Mouse (Mus musculus) limb, embryonic 15.5 days (tissue): Measurements from ENCODE around the gene Gm43552. TPM values are rescaled to one million over a fixed set of nuclear protein-coding genes. Genes with fewer than 3 reads are reported as not detected.

Experiments
- ATAC-seq: fragments of 200-750 bp; cut with Nextera tagmentation; 2 replicates; pipeline ENCODE4 v1.8.0; 2017; ENCODE audit warnings: low read depth, moderate TSS enrichment; ENCODE audit not compliant: insufficient number of reproducible peaks, low FRiP score, low TSS enrichment
- H3K27ac ChIP-seq: fragments of 300-500 bp; sonication (generic); 2 replicates; pipeline ENCODE4 v1.5.1; 2015; ENCODE audit warnings: moderate library complexity, mild to moderate bottlenecking, inconsistent platforms
- H3K27me3 ChIP-seq: fragments of 300-500 bp; sonication (generic); 2 replicates; pipeline ENCODE4 v1.6.1; 2015; ENCODE audit warnings: inconsistent platforms
- H3K36me3 ChIP-seq: fragments of 300-500 bp; sonication (generic); 2 replicates; pipeline ENCODE4 v1.6.1; 2015; ENCODE audit warnings: inconsistent platforms
- H3K4me1 ChIP-seq: fragments of 300-500 bp; sonication (generic); 2 replicates; pipeline ENCODE4 v1.6.1; 2015; ENCODE audit warnings: inconsistent platforms
- H3K4me2 ChIP-seq: fragments of 300-500 bp; sonication (generic); 2 replicates; pipeline ENCODE4 v1.6.1; 2015; ENCODE audit warnings: mild to moderate bottlenecking, inconsistent platforms
- H3K4me3 ChIP-seq: fragments of 300-500 bp; sonication (generic); 2 replicates; pipeline ENCODE4 v1.5.1; 2015; ENCODE audit warnings: mild to moderate bottlenecking, inconsistent platforms
- H3K9ac ChIP-seq: fragments of 300-500 bp; sonication (generic); 2 replicates; pipeline ENCODE4 v1.6.1; 2015; ENCODE audit warnings: inconsistent platforms
- H3K9me3 ChIP-seq: fragments of 300-500 bp; sonication (generic); 2 replicates; pipeline ENCODE4 v1.6.1; 2016; ENCODE audit warnings: inconsistent platforms
- WGBS: fragments of 180-500 bp; shearing (Covaris S2); methylation state at CpG from one replicate; pipeline ENCODE4 v1.1.7; 2015; 5-methylcytosine and 5-hydroxymethylcytosine counted together
- polyA plus RNA-seq: library from polyadenylated mRNA; unstranded; fragments of >200 nt; fragmentation: Nextera tagmentation; extraction: Ambion mirVana; gene quantifications from 2 replicates; pipeline ENCODE4 v1.2.1, GENCODE M21; 2015

Gene Gm43552
- polyA plus RNA-seq, 1 experiment from 2014 or later: not detected

- ATAC-seq: no peak
- Histone ChIP-seq H3K9ac (no peak overlapping the region), H3K4me3 (no peak overlapping the region), H3K36me3 (peaks cover 20% of the 10 kb centered on the region; the same call in 1 of the 2 replicates), H3K4me2 (no peak overlapping the region), H3K9me3 (no peaks in the 10 kb centered on the region), H3K27me3 (no peaks in the 10 kb centered on the region), H3K27ac (no peak overlapping the region), H3K4me1 (peaks cover 25% of the 10 kb centered on the region)
- whole genome bisulfite sequencing: 90% methylated on average over 3 of the region's 3 CpGs
Measured at GRCm38 (mm10) chr5:65459454-65459853, 33.2 kb downstream of the Gm43552 start.

- peaks cover 25% of the 10 kb centered on the region for H3K4me1 ChIP-seq
- 62% methylated on average over 5 of the region's 5 CpGs for WGBS
- H3K4me3 ChIP-seq: no peak overlapping the region
- H3K9me3 ChIP-seq: no peaks in the 10 kb centered on the region
- no peak for ATAC-seq
- no peaks in the 10 kb centered on the region for H3K27me3 ChIP-seq
- no peak overlapping the region for H3K4me2 ChIP-seq
- H3K9ac ChIP-seq: no peak overlapping the region
- peak overlapping the region; percentile 82 for H3K27ac ChIP-seq
- H3K36me3 ChIP-seq: peaks cover 26% of the 10 kb centered on the region
Measured at GRCm38 (mm10) chr5:65457846-65458245, 34.8 kb downstream of the Gm43552 start.

GRCm38 (mm10) chr5:65457086-65457827 lies 35.4 kb downstream of the Gm43552 start:
- Histone ChIP-seq H3K36me3 (peaks cover 29% of the 10 kb centered on the region), H3K9me3 (no peaks in the 10 kb centered on the region), H3K4me1 (peaks cover 25% of the 10 kb centered on the region), H3K27ac (peak overlapping the region; percentile 82), H3K27me3 (no peaks in the 10 kb centered on the region), H3K4me2 (no peak overlapping the region), H3K4me3 (no peak overlapping the region), H3K9ac (no peak overlapping the region)
- peak; percentile 82 for ATAC-seq
- WGBS: 33% methylated on average over 7 of the region's 7 CpGs

GRCm38 (mm10) chr5:65454771-65455170 lies 37.9 kb downstream of the Gm43552 start:
- no peak overlapping the region for H3K4me2 ChIP-seq
- no peak overlapping the region for H3K4me3 ChIP-seq
- peaks cover 25% of the 10 kb centered on the region for H3K4me1 ChIP-seq
- peaks cover 33% of the 10 kb centered on the region for H3K36me3 ChIP-seq
- no peak overlapping the region for H3K27ac ChIP-seq
- H3K9me3 ChIP-seq: no peaks in the 10 kb centered on the region
- H3K9ac ChIP-seq: no peak overlapping the region
- no peaks in the 10 kb centered on the region for H3K27me3 ChIP-seq
- ATAC-seq: no peak
- WGBS: 59% methylated on average over 5 of the region's 5 CpGs

GRCm38 (mm10) chr5:65448941-65449340 lies 43.7 kb downstream of the Gm43552 start:
- Histone ChIP-seq H3K36me3 (peaks cover 34% of the 10 kb centered on the region), H3K27me3 (no peaks in the 10 kb centered on the region), H3K4me3 (no peak overlapping the region), H3K9me3 (no peaks in the 10 kb centered on the region), H3K27ac (no peak overlapping the region), H3K4me2 (no peak overlapping the region), H3K9ac (no peak overlapping the region), H3K4me1 (no peaks in the 10 kb centered on the region)
- 77% methylated on average over 4 of the region's 4 CpGs for WGBS
- no peak for ATAC-seq

- no peak for ATAC-seq
- no peaks in the 10 kb centered on the region for H3K27me3 ChIP-seq
- no peak overlapping the region for H3K9ac ChIP-seq
- H3K36me3 ChIP-seq: peaks cover 29% of the 10 kb centered on the region
- H3K4me2 ChIP-seq: no peak overlapping the region
- H3K9me3 ChIP-seq: no peaks in the 10 kb centered on the region
- no peaks in the 10 kb centered on the region for H3K4me1 ChIP-seq
- no peak overlapping the region for H3K27ac ChIP-seq
- H3K4me3 ChIP-seq: no peak overlapping the region
- 62% methylated on average over 2 of the region's 2 CpGs for WGBS
Measured at GRCm38 (mm10) chr5:65447826-65448225, 44.8 kb downstream of the Gm43552 start.

GRCm38 (mm10) chr5:65446756-65447155 lies 45.9 kb downstream of the Gm43552 start:
- Histone ChIP-seq H3K9me3 (no peaks in the 10 kb centered on the region), H3K36me3 (peaks cover 31% of the 10 kb centered on the region), H3K4me3 (no peak overlapping the region), H3K27me3 (no peaks in the 10 kb centered on the region), H3K27ac (no peak overlapping the region), H3K9ac (no peak overlapping the region), H3K4me2 (no peak overlapping the region), H3K4me1 (no peaks in the 10 kb centered on the region)
- no peak for ATAC-seq
- 83% methylated on average over 2 of the region's 2 CpGs for WGBS

GRCm38 (mm10) chr5:65444981-65445380 lies 47.7 kb downstream of the Gm43552 start:
- H3K4me1 ChIP-seq: no peaks in the 10 kb centered on the region
- no peak for ATAC-seq

GRCm38 (mm10) chr5:65438041-65438440 lies 54.6 kb downstream of the Gm43552 start:
- H3K9ac ChIP-seq: no peak overlapping the region
- peaks cover 14% of the 10 kb centered on the region; the same call in 1 of the 2 replicates for H3K4me1 ChIP-seq
- H3K27ac ChIP-seq: no peak overlapping the region
- ATAC-seq: no peak
- no peak overlapping the region for H3K4me2 ChIP-seq
- H3K27me3 ChIP-seq: no peaks in the 10 kb centered on the region
- H3K4me3 ChIP-seq: no peak overlapping the region
- no peaks in the 10 kb centered on the region for H3K9me3 ChIP-seq
- 0 out of 2 replicates have a peak, but pooled peaks cover 4% of the 10 kb centered on the region for H3K36me3 ChIP-seq

More at GRCm38 (mm10) chr5:65444981-65445380, 47.7 kb downstream of the Gm43552 start:
- H3K27ac ChIP-seq: no peak overlapping the region
- H3K9me3 ChIP-seq: no peaks in the 10 kb centered on the region
- 53% methylated on average over 3 of the region's 6 CpGs for WGBS
- no peak overlapping the region for H3K4me2 ChIP-seq
- no peak overlapping the region for H3K9ac ChIP-seq
- peaks cover 21% of the 10 kb centered on the region for H3K36me3 ChIP-seq
- H3K27me3 ChIP-seq: no peaks in the 10 kb centered on the region
- no peak overlapping the region for H3K4me3 ChIP-seq

GRCm38 (mm10) chr5:65435806-65436561 lies 56.6 kb downstream of the Gm43552 start, which contains the start of gene Ugdh:
Ugdh (minus strand) TSS chr5:65435949.
- Histone ChIP-seq H3K36me3 (no peaks in the 10 kb centered on the region), H3K4me2 (peak within 1 kb of the TSS; percentile 75), H3K9me3 (no peaks in the 10 kb centered on the region), H3K27me3 (no peaks in the 10 kb centered on the region), H3K4me1 (peaks cover 16% of the 10 kb centered on the region; the same call in 1 of the 2 replicates), H3K4me3 (peak within 1 kb of the TSS; percentile 81), H3K27ac (peak within 1 kb of the TSS; percentile 98), H3K9ac (peak within 1 kb of the TSS; percentile 78)
- ATAC-seq: peak; percentile 97
- WGBS: under 1% methylated on average over 51 of the region's 51 CpGs

- Histone ChIP-seq H3K4me2 (peak overlapping the region; percentile 75), H3K9me3 (no peaks in the 10 kb centered on the region), H3K27ac (peak overlapping the region; percentile 98), H3K4me1 (peaks cover 18% of the 10 kb centered on the region; the same call in 1 of the 2 replicates), H3K27me3 (no peaks in the 10 kb centered on the region), H3K36me3 (no peaks in the 10 kb centered on the region), H3K9ac (peak overlapping the region; percentile 78), H3K4me3 (peak overlapping the region; percentile 81)
- no peak for ATAC-seq
- WGBS: 1% methylated on average over 46 of the region's 47 CpGs
Measured at GRCm38 (mm10) chr5:65435363-65435805, 57.2 kb downstream of the Gm43552 start.
